Mouse (Mus musculus): ENCODE data around the gene St7. TPM values are rescaled to one million over a fixed set of nuclear protein-coding genes. Genes with fewer than 3 reads are reported as not detected.

Gene St7
- polyA plus RNA-seq, 1 experiment from 2014 or later: 28.3 TPM

- H3K4me1 ChIP-seq: peaks cover 17% of the 10 kb centered on the region
- H3K9ac ChIP-seq: no peak overlapping the region
- no peak overlapping the region for H3K4me2 ChIP-seq (replicated peaks)
- H3K27me3 ChIP-seq: no peaks in the 10 kb centered on the region
- no peak for ATAC-seq (ENCODE audit: low FRiP score, low read depth)
- WGBS: 45% methylated on average over 1 of the region's 1 CpGs
- no peaks in the 10 kb centered on the region for H3K9me3 ChIP-seq
- no peaks in the 10 kb centered on the region for H3K36me3 ChIP-seq
- no peak overlapping the region for H3K27ac ChIP-seq
- no peak overlapping the region for H3K4me3 ChIP-seq
Observed at GRCm38 (mm10) chr6:17771456-17771855, 78.7 kb downstream of the St7 start.

- 83% methylated on average over 3 of the region's 3 CpGs for WGBS
- ATAC-seq (ENCODE audit: low FRiP score, low read depth): no peak
- no peak overlapping the region for H3K27ac ChIP-seq
Observed at GRCm38 (mm10) chr6:17772514-17772913, 79.8 kb downstream of the St7 start.

GRCm38 (mm10) chr6:17776041-17776440 lies 83.3 kb downstream of the St7 start:
- Histone ChIP-seq H3K4me2 (replicated peaks) (no peak overlapping the region), H3K4me1 (0 out of 2 replicates have a peak, but pooled peaks cover 6% of the 10 kb centered on the region), H3K27ac (no peak overlapping the region), H3K9ac (no peak overlapping the region), H3K27me3 (no peaks in the 10 kb centered on the region), H3K36me3 (no peaks in the 10 kb centered on the region), H3K4me3 (no peak overlapping the region), H3K9me3 (no peaks in the 10 kb centered on the region)
- ATAC-seq (ENCODE audit: low FRiP score, low read depth): no peak
- 56% methylated on average over 7 of the region's 7 CpGs for WGBS

More at GRCm38 (mm10) chr6:17772514-17772913, 79.8 kb downstream of the St7 start:
- no peaks in the 10 kb centered on the region for H3K27me3 ChIP-seq
- H3K36me3 ChIP-seq: no peaks in the 10 kb centered on the region
- no peaks in the 10 kb centered on the region for H3K9me3 ChIP-seq
- no peak overlapping the region for H3K4me2 ChIP-seq (replicated peaks)
- no peak overlapping the region for H3K9ac ChIP-seq
- H3K4me1 ChIP-seq: peaks cover 14% of the 10 kb centered on the region
- no peak overlapping the region for H3K4me3 ChIP-seq

- Histone ChIP-seq H3K9ac (no peak overlapping the region), H3K9me3 (no peaks in the 10 kb centered on the region), H3K27ac (no peak overlapping the region), H3K4me1 (0 out of 2 replicates have a peak, but pooled peaks cover 4% of the 10 kb centered on the region), H3K36me3 (no peaks in the 10 kb centered on the region), H3K27me3 (no peaks in the 10 kb centered on the region), H3K4me2 (replicated peaks) (no peak overlapping the region), H3K4me3 (no peak overlapping the region)
- no peak for ATAC-seq (ENCODE audit: low FRiP score, low read depth)
- WGBS: 96% methylated on average over 6 of the region's 6 CpGs
Observed at GRCm38 (mm10) chr6:17777018-17777799, 84.5 kb downstream of the St7 start.

DNA sequence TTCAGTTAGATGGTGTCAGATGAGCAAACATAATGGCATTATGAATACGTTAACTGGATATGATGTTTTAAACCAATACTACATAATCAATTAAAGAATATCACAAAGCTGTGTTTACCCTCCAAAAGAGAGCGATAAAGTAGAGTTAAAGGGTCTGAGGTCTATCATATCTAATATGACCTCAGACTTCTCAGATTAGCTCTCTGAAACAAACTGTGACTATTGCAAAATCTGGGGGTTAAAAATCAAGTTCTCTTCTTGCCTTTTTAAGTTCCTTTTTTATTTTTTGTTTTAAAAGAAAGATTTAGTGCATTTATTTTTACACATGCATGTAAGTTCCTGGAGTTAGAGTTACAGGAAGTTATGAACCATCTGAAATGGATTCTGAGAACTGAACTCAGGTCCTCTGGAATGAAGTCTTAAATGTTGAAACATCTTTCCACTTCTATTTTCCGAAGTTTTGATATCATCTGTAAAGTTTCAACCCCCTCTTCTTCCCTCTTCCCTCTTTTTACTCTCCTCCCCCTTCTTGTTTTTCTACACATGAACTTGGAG lies 86.0 kb downstream of the St7 start:
- WGBS: 92% methylated on average over 3 of the region's 3 CpGs
- Histone ChIP-seq H3K4me2 (replicated peaks) (no peak overlapping the region), H3K4me3 (no peak overlapping the region), H3K36me3 (no peaks in the 10 kb centered on the region), H3K27ac (no peak overlapping the region), H3K9ac (no peak overlapping the region), H3K9me3 (no peaks in the 10 kb centered on the region), H3K4me1 (no peaks in the 10 kb centered on the region), H3K27me3 (no peaks in the 10 kb centered on the region)
- ATAC-seq (ENCODE audit: low FRiP score, low read depth): no peak

DNA sequence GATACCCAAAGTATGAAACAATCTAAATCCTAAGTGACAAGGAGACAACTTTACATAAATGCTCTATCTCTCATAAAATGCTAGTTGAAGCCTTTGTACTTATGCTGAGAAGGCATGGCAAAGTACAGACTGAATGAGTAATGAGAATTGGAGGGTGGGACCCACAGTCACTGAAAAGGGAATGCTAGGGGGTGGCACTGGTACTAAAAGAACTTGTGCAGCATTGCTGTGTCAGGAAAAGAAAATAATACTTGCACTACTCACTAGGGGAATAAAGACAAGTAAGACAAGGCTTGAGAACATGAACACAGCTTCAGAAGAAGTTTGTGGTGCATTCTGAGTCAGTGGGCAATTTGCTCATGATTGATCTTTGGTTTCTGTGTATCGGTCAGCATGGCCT lies 90.8 kb downstream of the St7 start:
- WGBS: 90% methylated on average over 1 of the region's 1 CpGs
- Histone ChIP-seq H3K36me3 (no peaks in the 10 kb centered on the region), H3K4me1 (no peaks in the 10 kb centered on the region), H3K27me3 (no peaks in the 10 kb centered on the region), H3K27ac (no peak overlapping the region), H3K4me3 (no peak overlapping the region), H3K9me3 (no peaks in the 10 kb centered on the region; the same call in 1 of the 2 replicates), H3K9ac (no peak overlapping the region), H3K4me2 (replicated peaks) (no peak overlapping the region)
- ATAC-seq (ENCODE audit: low FRiP score, low read depth): no peak

DNA sequence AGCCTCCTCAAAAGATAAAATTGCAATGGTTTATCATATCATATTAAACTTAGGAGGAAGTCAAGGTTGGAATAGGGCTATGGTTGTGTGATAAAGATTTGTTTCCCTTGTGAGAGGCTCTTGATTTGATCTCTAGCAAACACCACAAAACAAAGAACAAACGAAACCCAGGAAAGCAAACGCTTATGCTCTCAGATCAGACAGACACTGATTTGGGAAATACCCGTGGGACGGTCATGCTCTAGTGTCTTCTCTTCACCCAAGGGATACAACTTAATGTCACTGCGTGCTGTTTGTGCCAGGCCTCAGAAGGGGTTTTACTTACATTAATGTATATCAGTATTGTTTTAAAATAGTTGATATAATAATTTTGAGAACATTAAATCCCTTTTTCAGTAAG lies 91.8 kb downstream of the St7 start:
- no peak overlapping the region for H3K27ac ChIP-seq
- H3K9me3 ChIP-seq: no peaks in the 10 kb centered on the region; the same call in 1 of the 2 replicates
- no peak for ATAC-seq (ENCODE audit: low FRiP score, low read depth)
- H3K4me2 ChIP-seq (replicated peaks): no peak overlapping the region
- no peak overlapping the region for H3K4me3 ChIP-seq
- H3K36me3 ChIP-seq: no peaks in the 10 kb centered on the region
- 84% methylated on average over 5 of the region's 5 CpGs for WGBS
- H3K9ac ChIP-seq: no peak overlapping the region
- H3K4me1 ChIP-seq: no peaks in the 10 kb centered on the region
- H3K27me3 ChIP-seq: no peaks in the 10 kb centered on the region

- Histone ChIP-seq H3K4me2 (replicated peaks) (no peak overlapping the region), H3K27ac (no peak overlapping the region), H3K36me3 (no peaks in the 10 kb centered on the region), H3K4me3 (no peak overlapping the region), H3K27me3 (no peaks in the 10 kb centered on the region), H3K4me1 (no peaks in the 10 kb centered on the region), H3K9ac (no peak overlapping the region), H3K9me3 (no peaks in the 10 kb centered on the region; the same call in 1 of the 2 replicates)
- 41% methylated on average over 2 of the region's 2 CpGs for WGBS
- ATAC-seq (ENCODE audit: low FRiP score, low read depth): no peak
Observed at GRCm38 (mm10) chr6:17785248-17785647, 92.5 kb downstream of the St7 start.

- no peak overlapping the region for H3K9ac ChIP-seq
- H3K4me2 ChIP-seq (replicated peaks): no peak overlapping the region
- H3K4me1 ChIP-seq: no peaks in the 10 kb centered on the region
- H3K27me3 ChIP-seq: no peaks in the 10 kb centered on the region
- 87% methylated on average over 1 of the region's 1 CpGs for WGBS
- no peak for ATAC-seq (ENCODE audit: low FRiP score, low read depth)
- H3K9me3 ChIP-seq: no peaks in the 10 kb centered on the region; the same call in 1 of the 2 replicates
- no peak overlapping the region for H3K4me3 ChIP-seq
- no peaks in the 10 kb centered on the region for H3K36me3 ChIP-seq
- H3K27ac ChIP-seq: no peak overlapping the region
Observed at GRCm38 (mm10) chr6:17787810-17788209, 95.1 kb downstream of the St7 start.

DNA sequence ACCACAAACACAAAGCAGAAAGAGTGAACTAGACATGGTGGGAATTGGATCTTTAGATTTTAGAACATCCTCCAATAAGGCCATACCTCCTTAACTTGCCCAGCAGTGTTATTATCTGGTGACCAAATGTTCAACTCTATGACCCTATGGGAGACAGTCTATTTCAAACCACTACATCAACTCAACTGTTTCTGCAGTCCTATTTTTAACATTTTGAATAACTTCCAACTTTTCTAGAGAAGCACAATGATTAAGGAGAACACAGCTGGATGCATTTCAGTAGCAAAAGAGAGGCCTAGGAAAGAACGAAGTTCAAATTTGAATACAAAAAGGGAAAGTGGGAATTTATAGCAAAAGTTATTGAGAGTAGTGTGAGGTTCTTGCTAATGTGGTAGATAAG lies 97.5 kb downstream of the St7 start:
- Histone ChIP-seq H3K27me3 (no peaks in the 10 kb centered on the region), H3K4me3 (no peak overlapping the region), H3K4me2 (replicated peaks) (no peak overlapping the region), H3K4me1 (no peaks in the 10 kb centered on the region), H3K36me3 (no peaks in the 10 kb centered on the region), H3K27ac (no peak overlapping the region), H3K9me3 (no peaks in the 10 kb centered on the region; the same call in 1 of the 2 replicates), H3K9ac (no peak overlapping the region)
- no peak for ATAC-seq (ENCODE audit: low FRiP score, low read depth)
- 77% methylated on average over 1 of the region's 1 CpGs for WGBS

GRCm38 (mm10) chr6:17793471-17793870 lies 100.7 kb downstream of the St7 start:
- Histone ChIP-seq H3K27me3 (no peaks in the 10 kb centered on the region), H3K9me3 (no peaks in the 10 kb centered on the region), H3K9ac (no peak overlapping the region), H3K4me3 (no peak overlapping the region), H3K4me1 (0 out of 2 replicates have a peak, but pooled peaks cover 2% of the 10 kb centered on the region), H3K36me3 (no peaks in the 10 kb centered on the region), H3K27ac (no peak overlapping the region), H3K4me2 (replicated peaks) (no peak overlapping the region)
- no peak for ATAC-seq (ENCODE audit: low FRiP score, low read depth)
- WGBS: 91% methylated on average over 3 of the region's 3 CpGs

DNA sequence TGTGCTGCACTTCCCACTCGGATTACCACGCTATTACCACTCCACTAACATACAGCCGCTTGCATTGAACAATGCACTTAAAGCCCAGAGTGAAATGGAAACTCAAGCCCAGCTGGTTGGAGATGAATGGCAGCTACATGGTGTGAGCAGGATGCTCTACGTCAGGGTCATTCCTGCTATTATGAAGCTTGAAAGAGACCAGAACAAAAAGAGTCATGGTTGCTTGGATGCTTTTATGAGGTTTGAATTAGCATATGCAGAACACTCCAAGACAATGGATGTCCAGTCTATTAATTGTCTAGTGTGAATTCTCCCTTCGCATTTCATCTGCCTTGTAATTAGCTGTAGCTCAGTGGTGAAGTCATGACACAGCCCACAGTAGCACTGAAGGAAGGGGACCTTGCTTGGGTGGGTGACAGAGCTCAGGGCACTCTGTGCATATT lies 104.6 kb downstream of the St7 start:
- ATAC-seq (ENCODE audit: low FRiP score, low read depth): no peak

More for the DNA sequence above, 104.6 kb downstream of the St7 start:
- Histone ChIP-seq H3K9me3 (no peaks in the 10 kb centered on the region), H3K4me1 (0 out of 2 replicates have a peak, but pooled peaks cover 2% of the 10 kb centered on the region), H3K4me2 (replicated peaks) (no peak overlapping the region), H3K9ac (no peak overlapping the region), H3K27me3 (no peaks in the 10 kb centered on the region), H3K27ac (no peak overlapping the region), H3K36me3 (no peaks in the 10 kb centered on the region), H3K4me3 (no peak overlapping the region)
- 90% methylated on average over 5 of the region's 5 CpGs for WGBS
